Mouse (Mus musculus): ENCODE data around the gene Dedd.
"Not testable (repeated sequence)": the region's sequence is repeated elsewhere in the genome, so short reads cannot be mapped to it uniquely, and the experiment has no call there.

Gene Dedd

DNA sequence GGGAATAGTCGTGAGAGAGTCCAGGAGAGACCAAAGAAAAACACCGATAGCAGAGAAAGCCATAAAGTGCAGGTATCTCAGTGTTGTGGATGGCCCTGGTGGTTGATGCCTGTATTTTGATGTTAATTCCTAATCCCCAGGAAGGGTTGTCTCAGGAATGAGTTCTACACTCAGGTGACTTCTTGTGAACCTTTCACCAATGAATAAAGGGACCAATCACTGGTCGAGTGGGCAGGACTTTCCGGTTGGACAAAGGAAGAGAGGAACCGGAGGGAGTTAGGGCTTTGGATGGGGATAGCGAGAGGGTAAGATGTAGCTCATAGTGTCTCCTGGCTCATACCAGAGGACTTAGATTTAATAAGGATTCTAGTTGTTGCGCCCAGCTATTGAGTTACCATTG is 9.2 kb upstream of the Dedd start:
- no peak for DNase-seq (ENCODE audit: low spot score in 2 of 2)

DNA sequence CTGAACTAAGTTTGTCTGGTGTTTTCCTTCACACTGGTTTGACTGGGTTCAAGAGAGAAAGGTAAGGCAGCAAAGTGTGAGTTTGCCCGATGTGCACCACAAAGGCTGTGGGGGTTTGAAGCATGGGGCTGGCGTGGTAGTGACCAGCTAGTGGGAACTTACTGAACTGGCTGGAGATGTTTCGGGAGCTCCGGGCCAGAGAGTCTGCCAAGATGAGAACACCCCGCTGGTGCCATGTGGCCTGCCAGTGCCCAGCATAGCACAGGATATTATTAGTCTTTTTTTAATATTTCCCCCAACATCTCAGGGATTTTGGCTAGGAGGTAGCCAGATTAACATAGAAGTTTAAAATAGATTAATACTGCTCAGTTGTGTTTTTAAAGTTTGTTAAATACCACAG is 8.8 kb upstream of the Dedd start:
- DNase-seq (ENCODE audit: low spot score in 2 of 2), result no peak

DNA sequence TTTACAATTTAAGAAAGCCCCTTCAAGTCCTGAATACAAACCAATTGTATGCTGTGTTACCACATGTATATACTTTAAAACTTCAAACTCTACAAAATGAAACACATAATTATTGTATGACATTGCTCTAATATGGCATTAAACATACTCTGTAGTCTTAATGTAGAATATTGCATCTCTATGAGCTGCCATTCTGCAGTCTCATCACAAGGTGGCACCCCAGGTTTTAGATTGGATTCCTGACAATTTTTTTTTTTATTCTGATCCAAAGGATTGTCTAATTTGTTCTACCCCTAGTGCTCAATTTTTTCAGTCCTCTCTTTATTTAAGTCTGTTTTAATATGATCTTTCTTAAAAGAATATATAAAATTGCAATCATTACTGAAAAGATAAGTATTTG is 7.5 kb upstream of the Dedd start:
- no peak for DNase-seq (ENCODE audit: low spot score in 2 of 2)

DNA sequence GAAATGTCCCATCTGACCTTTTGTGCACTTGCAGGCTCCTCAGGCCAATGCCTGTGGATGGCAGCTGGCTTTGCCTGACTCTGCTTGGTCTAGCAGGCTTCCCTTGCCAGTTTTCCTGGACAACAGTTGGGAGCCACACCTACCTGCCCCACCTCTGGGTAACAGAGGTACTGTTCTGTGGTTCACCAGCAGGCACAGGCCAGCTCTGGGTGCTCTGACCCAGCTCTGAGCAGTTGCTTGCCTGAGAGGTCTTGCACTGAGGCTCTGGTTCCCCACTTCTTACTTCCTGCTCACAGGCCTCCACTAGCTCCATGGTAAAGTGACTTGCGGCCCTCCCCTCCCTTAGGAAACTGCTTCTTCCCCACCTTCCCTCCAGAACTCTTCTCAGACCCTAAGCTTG is 6.9 kb upstream of the Dedd start:
- no peak for DNase-seq (ENCODE audit: low spot score in 2 of 2)

DNA sequence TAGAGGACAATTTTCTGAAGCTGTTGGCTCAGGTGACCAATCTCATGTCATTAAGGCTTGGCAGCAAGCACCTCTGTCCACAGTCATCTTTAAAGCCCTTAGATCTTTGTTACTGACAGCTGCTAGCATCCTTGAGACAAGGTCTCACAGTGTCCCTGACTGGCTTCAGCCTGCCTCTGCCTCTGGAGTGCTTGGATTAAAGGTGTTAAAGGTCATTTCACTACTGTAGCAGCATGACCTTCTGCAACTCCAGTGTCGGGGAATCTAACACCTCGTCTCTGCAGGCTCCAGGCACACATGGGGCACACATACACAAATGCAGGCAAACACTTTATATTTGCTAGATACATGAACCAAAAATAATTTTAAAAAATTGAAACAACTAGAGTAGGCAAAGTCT is 3.4 kb upstream of the Dedd start:
- no peak for DNase-seq (ENCODE audit: low spot score in 2 of 2)

DNA sequence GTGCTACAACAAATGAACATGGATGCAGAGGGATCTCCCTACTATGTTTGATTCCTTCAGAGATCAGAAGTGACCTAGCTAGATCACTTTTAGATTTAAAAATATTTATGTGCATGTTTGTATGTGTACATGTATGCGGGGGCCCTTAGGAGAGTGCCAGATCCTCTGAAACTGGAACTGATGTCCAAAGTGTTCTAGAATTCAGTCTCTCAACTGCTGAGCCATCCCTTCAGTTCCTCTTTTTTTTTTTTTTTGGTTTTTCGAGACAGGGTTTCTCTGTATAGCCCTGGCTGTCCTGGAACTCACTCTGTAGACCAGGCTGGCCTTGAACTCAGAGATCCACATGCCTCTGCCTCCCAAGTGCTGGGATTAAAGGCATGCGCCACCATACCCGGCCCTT is 2.4 kb upstream of the Dedd start:
- not testable (repeated sequence) for DNase-seq (ENCODE audit: low spot score in 2 of 2)

DNA sequence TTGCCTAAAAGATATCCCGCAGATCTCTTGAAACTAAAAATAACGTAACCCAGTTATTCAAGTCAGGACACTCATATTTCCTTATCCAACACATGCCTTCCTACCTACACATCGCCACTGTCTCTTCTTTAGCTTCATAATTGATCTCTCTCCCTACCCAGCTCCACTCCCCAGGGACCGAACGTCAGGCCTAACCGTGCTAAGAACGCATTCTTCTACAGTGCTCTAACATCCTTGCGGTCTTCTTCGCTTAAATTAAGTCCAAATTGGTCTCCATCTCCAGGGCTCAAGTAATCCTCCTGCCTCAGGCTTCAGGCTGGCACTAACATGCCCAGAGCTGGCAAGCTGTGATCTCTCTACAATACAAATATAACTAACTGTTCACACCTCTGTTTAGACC is 701 bp upstream of the Dedd start:
- DNase-seq (ENCODE audit: low spot score in 2 of 2), result no peak

DNA sequence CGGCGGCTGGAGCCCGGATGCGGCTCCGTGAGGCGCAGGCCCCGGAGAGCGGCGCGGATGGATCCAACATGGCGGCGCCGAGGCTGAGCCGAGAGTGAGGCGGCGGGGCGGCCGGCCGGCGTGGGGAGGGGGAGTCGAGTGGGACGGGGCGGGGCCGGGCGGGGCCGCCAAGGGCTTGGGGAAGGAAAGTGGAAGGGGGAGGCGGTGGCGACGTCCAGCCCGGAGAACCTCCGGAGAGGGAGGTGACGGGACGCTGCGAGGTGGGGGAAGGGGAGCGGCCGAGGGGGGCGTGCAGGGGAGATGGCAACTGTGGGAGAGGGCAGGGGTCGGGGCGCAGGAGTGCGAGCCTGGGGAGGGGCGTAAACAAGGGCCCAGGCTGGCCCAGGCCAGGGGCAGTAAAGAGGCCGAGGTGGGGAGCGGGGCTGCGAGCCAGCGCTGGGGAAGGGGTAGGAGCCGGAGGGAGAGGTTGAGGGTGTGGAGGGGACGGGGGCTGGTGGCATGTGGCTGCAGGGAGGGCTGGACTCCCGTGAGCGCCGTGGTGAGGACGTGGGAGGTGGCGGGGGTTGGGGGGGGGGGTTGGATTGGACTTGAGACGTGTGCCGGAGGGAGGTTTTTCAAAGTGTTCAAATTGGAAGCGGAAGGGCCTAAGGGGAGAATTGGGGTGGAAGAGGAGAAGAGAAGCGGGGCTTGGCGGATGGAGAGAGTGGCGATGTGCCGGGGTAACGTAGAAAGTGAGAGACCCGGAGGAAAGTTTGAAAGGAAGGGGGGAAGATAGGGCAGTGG is 679 bp downstream of the Dedd start:
- peak in 1 of 2 experiments; percentile 26 for DNase-seq (ENCODE audit: low spot score in 2 of 2)

DNA sequence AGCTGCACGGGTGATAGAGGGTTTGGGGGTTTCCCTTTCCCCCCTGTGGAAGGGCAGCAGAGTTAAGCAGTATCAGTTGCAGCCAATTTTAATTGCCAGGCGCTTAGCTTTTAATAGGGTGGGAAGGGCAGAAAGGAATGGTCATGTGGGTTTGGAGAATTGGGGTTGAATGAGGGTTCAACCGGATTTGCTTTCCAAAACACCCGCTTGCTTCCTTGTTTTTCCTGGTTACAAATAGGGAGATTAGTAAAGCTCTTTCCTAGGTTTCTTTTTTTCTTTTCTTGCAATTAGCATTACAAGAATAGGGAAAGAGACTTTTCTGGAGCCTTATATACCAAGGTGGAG is 1.2 kb downstream of the Dedd start:
- DNase-seq (ENCODE audit: low spot score in 2 of 2), result peak in 1 of 2 experiments; percentile 37

DNA sequence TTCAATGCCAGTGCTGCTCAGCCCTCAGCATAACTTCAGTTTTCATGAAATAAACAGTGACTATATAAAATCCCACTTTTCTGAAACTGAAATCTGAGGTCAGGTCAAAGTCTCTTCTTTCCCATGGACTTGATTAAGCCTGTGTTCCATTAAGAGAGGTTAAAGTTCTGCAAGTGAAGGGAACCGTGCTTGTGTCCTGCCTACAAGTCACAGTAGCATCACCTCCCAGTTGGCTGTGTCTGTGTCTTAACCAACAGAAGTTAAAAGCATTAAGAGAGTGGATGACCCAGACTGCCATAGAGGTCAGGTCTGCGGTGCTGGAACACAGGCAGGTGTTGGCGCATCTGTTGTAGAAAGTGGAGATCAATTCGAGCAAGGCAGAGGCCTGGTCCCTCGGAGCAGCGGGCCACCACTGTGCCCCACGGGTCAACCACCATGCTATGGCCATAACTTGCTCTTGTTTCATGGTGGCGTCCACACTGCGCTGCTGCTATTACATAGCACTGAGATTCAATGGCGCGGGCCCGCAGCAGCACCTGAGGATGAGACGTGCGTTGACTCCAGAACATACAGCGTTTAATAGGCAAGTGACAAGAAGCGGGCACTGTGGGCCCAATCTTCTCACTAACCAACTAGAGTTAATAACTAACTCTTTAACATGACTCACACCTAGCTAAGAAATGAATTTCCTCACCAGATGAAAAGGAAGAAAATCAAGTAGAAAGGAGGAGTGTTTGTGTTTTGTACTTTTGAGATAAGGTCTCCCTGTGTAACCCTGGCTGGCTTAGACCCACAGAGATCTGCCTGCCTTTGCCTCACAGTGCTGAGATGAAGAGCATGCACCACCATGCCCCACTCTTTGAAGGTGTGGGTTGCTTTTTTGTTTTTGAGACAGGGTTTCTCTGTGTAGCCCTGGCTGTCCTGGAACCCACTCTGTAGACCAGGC is 13.6 kb downstream of the Dedd start:
- no peak for DNase-seq (ENCODE audit: low spot score in 2 of 2)

DNA sequence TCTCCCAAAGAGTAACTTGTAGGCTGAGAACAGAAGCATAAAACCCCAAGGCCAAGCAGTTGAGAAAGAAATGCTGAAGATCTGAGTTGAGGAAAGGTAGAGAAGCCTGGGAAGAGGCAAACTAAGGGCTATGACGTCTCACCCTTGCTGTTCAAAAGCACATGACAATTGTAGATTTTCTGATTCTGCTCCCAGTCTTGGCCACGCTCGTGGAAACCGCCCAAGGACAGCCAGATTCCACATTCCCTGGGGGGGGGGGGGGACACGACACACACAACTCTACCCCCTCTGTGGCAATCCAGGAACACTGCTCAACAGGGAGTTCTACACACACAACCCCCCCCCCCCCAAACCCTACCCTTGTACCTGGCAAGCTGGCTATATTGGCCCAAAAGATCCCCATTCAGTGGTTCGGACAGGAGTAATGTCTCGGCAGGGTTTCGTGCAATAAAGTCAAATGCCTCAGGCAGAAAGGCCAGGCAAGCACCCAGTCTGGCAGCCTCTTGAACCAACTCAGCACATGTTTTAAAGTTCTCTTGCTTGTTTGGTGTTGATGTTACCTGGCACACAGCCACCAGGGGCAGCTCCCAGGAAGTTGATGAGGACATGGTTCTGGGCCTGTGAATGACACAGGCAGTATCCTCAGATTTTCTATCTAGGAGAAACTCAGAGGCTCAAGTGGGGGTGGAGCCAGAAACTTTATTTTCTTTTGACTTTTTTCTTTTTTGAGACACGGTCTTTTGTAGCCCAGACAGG is 15.2 kb downstream of the Dedd start:
- DNase-seq (ENCODE audit: low spot score in 2 of 2), result peak in 1 of 2 experiments; percentile 27

DNA sequence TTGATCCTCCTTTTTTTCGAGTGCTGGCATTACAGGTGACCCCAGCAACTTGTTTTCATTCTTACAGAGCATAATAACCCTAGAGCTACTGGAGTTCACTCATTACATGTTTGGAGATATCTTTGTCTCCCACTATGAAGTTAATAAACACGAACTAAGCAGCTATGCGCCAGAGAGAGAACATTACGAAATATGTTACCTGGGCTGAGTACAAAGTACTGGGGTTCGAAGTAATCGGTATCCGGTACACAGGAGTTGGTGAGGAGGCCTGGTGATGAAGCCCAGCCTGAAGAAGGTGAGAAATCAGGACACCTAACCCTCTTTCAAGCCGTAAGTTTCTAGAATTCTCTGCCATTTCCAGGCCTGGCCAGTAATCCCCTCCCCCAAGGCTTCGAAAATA is 15.8 kb downstream of the Dedd start:
- DNase-seq (ENCODE audit: low spot score in 2 of 2), result no peak

DNA sequence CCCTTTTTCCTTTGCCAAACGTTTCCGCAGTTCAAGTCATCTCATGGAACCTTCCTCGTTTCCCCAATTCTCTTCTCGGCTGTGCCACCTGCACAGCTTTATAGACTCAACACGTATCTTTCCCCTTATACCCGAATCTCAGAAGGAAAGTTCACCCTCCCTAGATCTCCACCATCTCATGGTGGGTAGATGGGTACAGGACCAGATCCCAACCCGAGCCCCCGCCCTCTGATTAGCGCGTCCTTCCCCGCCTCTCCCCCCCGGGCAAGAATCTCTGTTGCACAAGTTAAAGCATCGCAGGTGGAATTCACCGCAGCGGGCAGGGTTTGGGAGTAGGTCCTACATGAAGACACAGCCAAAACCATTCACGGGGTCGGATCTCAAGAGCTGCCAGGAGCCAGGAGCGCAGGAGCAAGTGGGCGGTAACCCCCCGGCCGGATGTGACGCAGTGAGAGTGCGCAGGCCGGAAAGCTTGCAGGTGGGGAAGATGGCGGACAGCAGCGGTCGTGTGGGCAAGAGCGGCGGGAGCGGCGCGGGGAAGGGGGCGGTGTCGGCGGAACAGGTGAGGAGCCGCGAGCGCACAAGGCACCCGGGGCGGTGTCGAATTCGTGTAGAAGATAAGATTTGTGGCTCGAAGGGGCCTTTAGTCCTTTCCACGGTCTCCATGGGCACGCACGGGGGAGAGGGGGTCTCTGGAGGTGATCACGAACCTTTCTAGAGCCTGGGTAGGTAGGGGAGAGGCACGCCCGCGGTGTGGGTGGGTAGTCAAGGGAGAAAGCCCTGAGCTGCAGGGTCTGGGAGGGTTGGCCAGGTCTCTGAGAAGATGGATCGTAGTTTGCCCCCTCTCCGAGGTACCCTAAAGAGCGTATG is 16.5 kb downstream of the Dedd start, which contains the start of the genes Nit1 and Pfdn2:
Gene Nit1 (minus strand): TSS at position 422 of the 870 bp plus-strand sequence.
Gene Pfdn2 (plus strand): TSS at position 446 of the 870 bp plus-strand sequence.
- peak; percentile 89 to 90 for DNase-seq (ENCODE audit: low spot score in 2 of 2)

DNA sequence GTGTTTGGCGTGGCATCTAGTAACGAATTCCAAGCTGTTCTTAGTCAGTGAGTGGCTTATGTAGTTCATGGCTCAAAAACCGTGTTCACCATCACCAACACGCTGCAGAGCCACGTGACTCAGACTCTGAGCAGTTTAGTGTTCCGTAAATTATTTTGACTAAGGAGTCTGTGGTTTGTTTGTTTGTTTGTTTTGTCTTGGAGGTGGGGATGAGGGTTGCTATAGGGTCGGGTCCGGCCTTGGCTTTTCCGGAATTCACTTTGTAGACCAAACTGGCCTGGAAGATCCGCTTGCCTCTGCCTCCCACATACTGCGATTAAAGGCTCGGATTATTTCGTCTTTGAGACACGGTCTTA is 17.1 kb downstream of the Dedd start:
- no peak for DNase-seq (ENCODE audit: low spot score in 2 of 2)

DNA sequence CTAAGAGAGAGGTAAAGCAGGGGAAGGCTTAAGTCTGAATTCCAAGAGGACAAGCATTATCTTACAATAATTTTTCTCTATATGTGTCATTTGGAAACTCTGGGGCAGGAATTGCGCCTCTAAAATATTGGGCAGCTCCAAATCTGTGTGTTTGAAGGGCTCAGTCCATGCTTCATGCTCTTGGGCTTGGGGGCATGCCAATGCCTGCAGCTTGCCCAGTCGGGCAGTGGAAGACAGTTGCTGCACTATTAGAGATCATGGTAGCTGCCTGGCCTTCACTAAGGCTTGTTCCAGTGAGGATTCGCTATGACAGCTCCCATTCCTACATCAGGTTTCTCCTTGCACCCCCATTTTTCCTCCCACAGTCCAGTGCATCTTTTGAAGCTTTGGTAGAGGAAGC is 19.7 kb downstream of the Dedd start:
- no peak for DNase-seq (ENCODE audit: low spot score in 2 of 2)

DNA sequence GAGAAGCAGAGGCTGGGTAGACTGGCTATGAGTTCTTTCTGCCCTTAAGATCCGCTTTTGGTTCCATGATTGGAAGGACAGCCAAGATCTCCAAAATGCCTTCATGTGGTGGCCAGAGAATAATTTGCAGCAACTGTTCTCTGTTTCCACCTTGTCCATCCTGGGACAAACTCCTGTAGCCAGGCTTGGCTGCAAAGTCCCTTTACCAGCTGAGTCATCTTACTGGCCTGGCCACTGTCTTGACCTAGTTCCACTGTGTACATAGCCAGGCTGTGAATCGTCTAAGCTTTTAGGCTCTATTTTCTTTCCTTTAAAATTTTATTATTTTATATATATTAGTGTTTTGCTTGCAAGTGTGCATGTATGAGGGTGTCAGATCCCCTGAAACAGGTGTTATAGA is 20.3 kb downstream of the Dedd start:
- no peak for DNase-seq (ENCODE audit: low spot score in 2 of 2)

DNA sequence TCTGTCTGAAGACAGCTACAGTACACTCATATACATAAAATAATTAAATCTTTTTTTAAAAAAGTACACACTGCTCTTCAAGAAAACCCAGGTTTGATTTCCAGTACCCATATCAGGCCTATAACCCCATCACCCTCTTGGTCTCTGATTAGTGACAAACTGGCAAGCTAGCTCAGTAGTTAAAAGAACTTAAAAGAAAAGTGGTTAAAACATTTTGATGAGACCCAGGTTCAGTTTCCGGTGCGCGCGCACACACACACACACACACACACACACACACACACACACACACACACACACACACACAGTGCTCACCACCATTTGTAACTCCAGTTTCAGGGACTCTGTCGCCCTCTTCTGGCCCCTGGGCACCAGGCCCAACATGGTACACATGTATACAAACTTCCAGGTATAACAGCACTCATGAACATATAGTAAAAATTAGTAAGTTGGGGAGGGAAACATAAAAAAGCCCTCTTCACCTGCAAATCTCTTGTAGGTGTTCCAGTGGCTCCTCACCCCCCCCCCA is 26.9 kb downstream of the Dedd start:
- DNase-seq (ENCODE audit: low spot score in 2 of 2), result no peak

DNA sequence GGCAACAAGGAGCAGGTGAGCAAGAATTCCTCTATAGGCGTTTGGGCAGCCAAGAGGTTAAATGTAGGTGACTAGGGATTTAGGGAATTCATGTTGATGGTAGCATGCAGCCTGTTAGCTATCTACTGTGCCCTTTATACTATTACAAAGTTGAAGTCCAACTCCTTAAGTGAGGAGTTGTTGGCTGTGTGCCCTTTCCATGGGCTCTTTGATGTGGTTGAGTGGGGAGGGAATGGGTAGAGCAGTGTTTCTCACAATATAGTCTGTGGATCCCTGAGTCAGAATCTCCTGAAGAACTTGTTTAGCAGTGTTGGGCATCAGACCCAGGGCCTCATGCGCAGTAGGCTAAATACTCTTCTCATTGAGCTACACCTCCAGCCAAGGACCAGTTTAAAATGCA is 27.9 kb downstream of the Dedd start:
- no peak for DNase-seq (ENCODE audit: low spot score in 2 of 2)

DNA sequence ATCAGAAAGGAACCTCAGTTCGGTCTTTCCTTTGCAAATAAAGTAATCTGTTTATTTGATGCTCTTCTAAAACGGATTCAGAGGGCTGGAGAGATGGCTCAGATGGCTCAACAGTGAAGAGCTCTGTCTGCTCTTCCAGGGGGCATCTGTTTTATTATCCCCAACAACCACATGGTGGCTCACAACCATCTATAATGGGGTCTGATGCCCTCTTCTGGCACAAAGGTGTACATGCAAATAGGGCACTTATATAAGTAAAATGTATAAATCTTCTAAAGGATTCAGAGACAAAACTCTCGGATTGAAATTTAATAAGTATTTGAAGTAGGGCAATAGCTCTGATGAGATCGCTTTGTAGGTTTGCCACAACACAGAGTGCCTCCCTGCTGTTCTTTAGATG is 29.5 kb downstream of the Dedd start:
- no peak for DNase-seq (ENCODE audit: low spot score in 2 of 2)

DNA sequence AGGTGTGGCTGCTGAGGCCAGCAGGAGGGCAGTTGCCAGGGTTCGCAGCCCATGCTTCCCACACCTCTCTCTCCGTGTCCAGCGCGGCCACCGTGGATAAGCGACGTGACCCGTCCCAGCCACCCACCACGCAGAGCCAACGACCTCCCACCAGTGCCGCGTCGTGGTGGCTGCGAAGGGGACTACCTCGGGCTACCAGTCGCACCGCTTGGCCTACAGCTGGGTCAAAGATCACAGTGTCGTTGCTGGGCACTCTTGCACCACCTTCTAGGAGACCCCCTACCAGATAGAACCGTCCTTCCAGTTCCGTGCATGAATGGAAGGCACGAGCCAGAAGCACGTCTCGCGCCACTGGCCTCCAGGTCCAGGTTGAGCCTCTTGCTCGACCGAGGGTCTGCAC is 31.3 kb downstream of the Dedd start:
- DNase-seq (ENCODE audit: low spot score in 2 of 2), result no peak

DNA sequence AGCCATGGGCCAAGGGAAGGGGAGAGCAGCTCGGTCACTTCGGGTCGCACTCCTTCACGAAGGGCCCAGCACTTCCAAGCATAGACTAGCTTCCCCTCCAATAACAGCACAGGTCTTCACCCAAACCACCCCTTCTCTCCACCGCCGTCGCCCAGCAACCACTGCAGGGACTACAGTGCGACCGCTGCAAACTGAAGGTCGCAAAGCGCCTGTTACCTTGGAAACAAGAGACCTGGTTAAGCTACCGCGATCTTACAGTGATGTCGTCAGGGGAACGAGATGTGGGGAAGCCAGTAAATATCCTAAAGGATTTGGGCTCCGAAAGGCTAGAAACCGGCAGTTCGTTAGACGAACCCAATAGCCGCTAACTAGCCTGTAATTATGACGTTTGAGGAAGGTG is 31.7 kb downstream of the Dedd start, which contains the start of gene Klhdc9:
Gene Klhdc9 (minus strand): TSS at position 143 of the 400 bp plus-strand sequence.
- peak; percentile 74 to 89 for DNase-seq (ENCODE audit: low spot score in 2 of 2)

Data from heart, adult 9 months (tissue).